Mouse (Mus musculus): ENCODE results near the gene Fam221b.

The Fam221b gene

DNA sequence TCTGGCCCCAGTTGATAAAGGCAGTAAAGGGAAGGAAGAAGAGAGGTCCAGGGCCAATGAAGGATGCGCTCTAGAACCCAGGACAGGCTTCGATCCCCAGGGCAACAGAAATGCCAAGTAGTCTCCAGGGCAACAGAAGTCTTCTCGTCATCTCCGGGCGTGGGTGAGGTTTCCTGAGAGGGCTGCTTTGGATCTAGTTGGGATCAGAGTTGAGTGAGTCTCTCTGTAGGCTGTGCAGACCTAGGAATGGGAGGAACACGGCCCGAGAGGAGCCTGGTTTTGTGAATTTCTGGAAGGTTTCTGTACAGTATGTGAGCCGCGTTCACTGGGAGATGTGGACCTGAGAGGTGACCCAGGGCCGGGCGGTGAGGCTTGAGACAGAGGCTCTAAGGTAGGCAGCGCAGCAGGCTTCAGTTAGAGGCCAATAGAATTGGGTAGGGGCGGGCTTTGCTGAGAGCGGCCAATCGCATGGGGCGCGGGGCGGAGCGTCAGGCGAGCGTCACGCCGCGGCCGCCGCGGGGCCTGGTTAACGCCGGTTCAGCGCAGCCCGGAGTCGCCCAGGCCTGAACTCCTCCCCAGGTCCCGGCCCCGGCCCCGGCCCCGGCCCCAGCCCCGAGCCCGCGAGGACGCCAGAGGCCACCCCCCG is at the start of gene Fam221b, which contains the start of gene Tmem8b:
Gene Fam221b, minus strand, starts transcription at position 364 of the 646 bp plus-strand sequence.
Gene Tmem8b, plus strand, starts transcription at position 190 of the 646 bp plus-strand sequence.
- peak; percentile 89 for DNase-seq (ENCODE audit: low spot score)

DNA sequence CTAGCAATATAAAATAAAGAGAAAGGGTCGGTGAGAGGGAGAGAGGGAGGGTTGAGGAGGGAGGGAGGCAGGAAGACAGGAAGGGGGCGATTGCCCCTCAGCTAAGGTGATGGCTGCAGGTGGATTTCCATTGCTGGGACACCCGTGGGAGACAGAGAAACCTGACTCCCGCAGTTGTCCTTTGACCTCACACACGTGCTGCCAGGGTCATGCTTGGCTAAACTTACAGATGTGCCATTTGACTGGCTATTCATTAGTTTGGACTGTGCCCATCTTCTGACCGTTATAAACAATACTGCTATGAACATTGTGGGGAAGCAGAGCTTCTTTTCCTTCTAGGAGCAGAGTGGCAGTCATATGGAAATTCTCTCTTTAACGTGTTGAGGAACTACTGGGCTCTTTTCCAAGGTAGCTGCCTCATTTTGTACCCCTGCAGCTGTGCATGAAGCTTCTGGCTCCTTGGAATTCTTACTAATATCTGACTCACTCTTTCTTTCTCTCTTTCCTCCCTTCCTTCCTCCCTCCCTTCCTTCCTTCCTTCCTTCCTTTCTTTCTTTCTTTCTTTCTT is 44.8 kb upstream of the Fam221b start:
- DNase-seq (ENCODE audit: low spot score), result no peak

GRCm38 (mm10) chr4:43711821-43712220 is 42.9 kb upstream of the Fam221b start:
- DNase-seq (ENCODE audit: low spot score), result peak; percentile 80

DNA sequence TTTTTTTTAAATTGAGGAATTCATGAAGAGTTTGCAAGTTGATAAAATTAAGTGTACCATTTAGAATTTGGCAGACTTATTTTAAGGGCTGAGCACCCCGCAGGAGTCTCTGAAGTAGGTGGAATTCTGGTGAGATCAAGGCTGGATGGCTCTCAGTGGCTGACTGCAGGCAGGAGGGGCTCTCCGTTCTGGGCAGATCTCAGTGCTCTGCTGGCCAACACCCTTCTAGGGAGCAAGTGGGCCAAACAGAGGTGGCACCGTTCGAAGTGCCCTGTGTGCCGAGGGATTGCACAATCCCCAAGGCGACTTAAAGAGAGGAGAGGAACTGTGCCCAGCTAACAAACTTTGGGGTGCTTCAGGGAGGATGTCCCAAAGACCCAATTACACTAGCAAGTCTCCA is 40.9 kb upstream of the Fam221b start, which contains the start of gene Olfr71:
Gene Olfr71, minus strand, starts transcription at position 387 of the 400 bp plus-strand sequence.
- DNase-seq (ENCODE audit: low spot score), result no peak

DNA sequence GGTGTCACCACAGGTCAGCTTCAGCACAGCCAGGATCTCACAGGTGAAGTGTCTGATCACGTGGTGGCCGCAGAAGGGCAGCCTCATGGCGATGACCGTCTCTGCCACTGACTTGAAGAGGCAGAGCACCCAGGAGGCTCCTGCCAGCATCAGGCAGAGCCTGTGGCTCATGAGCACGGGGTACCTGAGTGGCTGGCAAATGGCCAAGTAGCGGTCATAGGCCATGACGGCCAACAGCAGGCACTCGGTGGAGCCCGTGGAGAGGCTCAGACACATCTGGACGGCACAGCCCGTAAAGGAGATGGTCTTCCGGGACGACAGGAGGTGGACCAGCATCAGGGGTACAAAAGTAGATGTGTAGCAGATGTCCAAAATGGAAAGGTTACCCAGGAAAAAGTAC is 37.0 kb upstream of the Fam221b start:
- DNase-seq (ENCODE audit: low spot score), result no peak

GRCm38 (mm10) chr4:43703851-43704250 is 34.9 kb upstream of the Fam221b start:
- DNase-seq (ENCODE audit: low spot score), result no peak

- no peak for DNase-seq (ENCODE audit: low spot score)
These were observed 34.5 kb upstream of the Fam221b start for GRCm38 (mm10) chr4:43703439-43703838.

GRCm38 (mm10) chr4:43700707-43701106 is 31.8 kb upstream of the Fam221b start, which contains the start of gene Olfr70:
Gene Olfr70, minus strand, starts transcription at chr4:43700807.
- no peak for DNase-seq (ENCODE audit: low spot score)

- DNase-seq (ENCODE audit: low spot score), result no peak
These were observed 27.6 kb upstream of the Fam221b start for GRCm38 (mm10) chr4:43696561-43696960.

- peak; percentile 52 for DNase-seq (ENCODE audit: low spot score)
These were observed 26.3 kb upstream of the Fam221b start for GRCm38 (mm10) chr4:43695249-43695671.

- DNase-seq (ENCODE audit: low spot score), result no peak
These were observed 25.7 kb upstream of the Fam221b start for GRCm38 (mm10) chr4:43694439-43695248.

GRCm38 (mm10) chr4:43693806-43694241 is 24.9 kb upstream of the Fam221b start:
- no peak for DNase-seq (ENCODE audit: low spot score)

DNA sequence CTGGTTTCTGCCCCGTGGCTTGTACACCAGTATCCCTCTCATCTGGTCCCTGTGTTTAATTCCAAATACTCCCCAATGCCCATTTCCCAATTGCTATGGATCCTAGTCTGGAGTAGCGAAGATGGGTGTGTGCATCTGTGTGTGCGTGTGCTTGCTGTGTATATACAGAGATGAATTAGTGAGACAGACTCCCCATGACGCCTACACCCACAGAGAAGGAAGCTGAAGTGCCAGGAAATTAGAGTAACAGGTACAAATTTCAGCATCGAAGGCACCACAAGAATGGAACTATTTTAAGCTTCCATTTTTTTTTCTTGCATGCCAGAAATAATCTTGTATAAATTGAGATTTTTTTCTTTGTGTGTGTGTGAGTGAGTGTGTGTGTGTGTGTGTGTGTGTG is 22.1 kb upstream of the Fam221b start:
- DNase-seq (ENCODE audit: low spot score), result no peak

DNA sequence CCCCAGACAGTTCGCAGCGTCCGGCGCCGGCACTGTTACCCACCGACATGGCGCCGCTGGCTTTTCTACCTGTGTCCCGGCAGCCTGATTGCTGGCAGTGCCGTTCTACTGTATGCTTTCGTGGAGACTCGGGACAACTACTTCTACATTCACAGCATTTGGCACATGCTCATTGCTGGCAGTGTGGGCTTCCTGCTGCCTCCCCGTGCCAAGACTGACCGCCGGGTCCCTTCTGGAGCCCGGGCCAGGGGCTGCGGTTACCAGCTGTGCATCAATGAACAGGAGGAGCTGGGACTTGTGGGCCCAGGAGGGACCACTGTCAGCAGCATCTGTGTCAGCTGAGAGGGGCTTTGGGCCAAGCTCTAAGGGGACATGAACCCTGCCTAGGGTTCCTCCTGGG is 21.1 kb upstream of the Fam221b start:
- DNase-seq (ENCODE audit: low spot score), result no peak

DNA sequence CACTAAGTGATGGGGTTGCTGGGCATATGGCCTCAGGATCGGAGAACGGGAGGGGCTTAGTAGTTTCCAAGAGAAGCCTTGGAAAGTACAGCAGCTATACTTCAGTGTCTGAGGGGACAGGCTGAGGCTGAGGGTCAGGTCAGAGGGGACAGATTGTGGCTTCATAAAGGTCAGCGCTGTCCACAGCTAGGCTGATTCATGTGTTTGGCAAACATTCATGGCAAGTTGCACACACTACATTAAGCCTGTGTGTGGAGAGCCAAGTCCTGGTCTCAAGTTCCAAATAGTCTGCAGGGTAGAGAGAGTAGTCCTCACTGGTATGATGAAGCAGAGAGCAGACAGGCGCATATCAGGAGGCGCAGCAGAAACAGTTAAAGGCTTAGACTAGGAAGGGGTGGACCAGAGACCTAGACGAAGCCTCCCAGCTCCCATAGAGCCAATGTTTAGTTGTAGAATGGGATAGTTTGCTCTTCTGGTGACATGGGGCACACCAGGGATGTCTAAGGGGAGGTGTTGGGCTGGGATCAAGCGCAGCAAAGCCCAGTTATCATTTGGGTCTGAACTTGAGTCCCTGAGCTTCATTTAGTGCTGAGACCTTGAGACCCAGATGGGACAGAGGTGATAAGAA is 10.6 kb upstream of the Fam221b start:
- DNase-seq (ENCODE audit: low spot score), result no peak

DNA sequence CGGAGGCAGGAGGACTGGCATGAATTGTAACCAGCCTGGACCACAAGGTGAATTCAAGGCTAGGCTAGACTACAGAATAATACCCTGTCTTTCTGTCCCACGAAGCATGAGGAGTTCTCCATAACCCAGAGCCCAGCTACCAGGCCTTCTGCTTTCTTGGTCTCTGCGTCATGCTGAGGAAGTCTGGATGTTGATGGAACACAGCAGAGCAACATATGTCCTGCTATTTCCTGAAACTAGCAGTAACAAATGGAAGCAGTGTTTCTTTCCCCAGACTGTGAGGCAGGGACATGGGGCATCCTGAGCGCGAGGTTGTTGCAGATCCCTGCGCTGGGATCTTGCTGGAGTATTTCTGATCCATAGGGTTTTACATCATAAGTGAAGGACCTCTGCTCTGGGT is 9.6 kb upstream of the Fam221b start:
- DNase-seq (ENCODE audit: low spot score), result no peak

- no peak for DNase-seq (ENCODE audit: low spot score)
These were observed 6.7 kb upstream of the Fam221b start for GRCm38 (mm10) chr4:43675608-43676007.

DNA sequence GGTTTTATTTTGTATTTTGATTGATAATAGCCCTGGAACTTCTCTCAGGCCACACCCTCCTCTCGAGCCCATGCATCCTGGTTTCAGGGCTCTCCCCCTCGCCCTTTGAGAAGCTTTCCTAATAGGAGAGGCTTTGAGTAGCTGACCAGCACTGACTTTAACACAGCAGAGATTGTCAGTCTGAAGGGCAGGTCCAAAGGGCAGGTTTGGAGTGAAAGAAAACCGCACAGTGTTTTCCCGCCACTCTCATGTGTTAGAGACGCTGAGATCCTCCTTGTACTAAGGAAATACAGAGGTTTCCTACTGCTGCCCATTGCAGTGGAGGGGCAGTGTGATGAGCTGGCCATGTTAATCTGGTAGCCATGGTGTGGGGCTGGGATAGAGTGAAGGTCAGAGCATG is 6.0 kb upstream of the Fam221b start:
- no peak for DNase-seq (ENCODE audit: low spot score)

DNA sequence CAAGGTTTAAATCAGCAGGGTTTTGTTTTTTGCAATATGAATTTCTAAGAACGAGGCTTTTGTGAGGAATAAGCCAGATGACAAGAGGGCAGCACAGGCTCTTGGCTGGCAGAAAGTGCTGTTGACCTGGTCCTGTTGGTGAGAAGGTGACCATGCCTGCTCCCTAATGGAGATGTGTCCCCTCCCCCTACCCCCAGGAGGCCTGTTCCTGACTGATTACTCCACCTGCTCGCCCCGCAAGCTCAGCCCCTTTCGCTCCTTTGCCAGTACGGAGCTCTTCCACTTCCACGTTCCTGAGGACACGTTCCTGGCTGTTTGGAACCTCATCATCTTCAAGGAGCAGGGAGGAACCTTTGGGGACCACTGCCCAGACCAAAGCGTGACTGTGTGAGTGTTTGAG is 4.8 kb upstream of the Fam221b start:
- no peak for DNase-seq (ENCODE audit: low spot score)

DNA sequence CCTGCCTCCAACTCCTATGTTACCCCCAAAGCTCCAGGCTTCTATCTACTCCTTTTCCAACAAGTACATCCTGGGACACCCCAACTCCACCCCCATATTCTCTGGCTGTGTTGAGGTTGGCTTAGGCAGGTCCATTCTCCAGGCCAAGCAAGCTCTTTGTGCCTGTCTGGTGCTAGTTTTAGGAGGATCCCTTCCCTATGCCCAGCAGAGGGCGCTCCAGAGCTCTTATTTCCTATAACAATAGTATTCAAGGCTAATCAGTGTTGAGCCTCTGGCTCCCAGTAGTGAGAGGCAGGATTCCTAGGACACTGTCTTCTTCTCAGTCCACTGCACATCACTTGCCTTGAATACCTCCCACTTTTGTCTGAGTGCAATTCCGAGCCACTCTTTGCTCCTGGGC is 3.1 kb upstream of the Fam221b start:
- DNase-seq (ENCODE audit: low spot score), result peak; percentile 86

DNA sequence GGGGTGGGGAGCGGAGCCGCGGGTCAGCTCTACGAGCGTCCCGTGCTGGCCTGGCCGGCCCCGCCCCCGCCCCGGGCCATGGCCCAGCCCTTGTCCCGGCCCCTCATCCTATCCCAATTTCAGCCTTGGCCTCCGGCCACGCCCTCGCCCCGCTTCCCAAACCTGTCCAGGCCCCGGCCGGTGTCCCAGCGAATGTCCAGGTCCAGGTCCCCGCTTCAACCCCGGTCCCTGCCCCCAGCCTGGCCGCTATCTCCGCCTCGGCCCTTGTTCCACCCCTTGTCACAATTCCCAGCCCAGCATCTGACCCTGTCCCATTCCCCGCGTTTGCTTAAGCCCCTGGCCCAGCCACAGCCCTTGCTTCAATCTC is 466 bp upstream of the Fam221b start:
- no peak for DNase-seq (ENCODE audit: low spot score)

GRCm38 (mm10) chr4:43666412-43666811 is 2.5 kb downstream of the Fam221b start:
- DNase-seq (ENCODE audit: low spot score), result no peak
